Mouse (Mus musculus): ENCODE data around the gene Crisp2.

DNA sequence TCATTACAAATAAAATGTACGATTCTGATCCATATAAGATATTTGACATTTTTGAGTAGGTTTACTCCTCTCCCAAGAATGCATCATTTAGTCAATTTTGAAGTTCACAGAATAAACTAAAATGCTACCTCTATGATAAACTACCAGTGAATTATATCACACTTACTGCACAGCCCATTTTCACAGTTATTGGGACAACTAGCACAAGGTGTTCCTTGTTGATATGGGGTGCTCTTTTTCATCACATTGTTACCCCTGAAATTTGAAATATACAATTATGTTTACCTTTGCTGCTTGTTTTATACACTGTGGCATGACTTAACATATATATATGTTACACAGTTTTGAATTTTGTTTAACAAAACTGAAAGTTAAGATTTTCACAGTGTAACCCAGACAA, 39.7 kb downstream of the Crisp2 start:
- no peak for TF ChIP-seq FLI1 (IDR thresholded peaks at IDR 0.05; ENCODE audit: low read length)
- no peak for TF ChIP-seq GATA1 (IDR thresholded peaks at IDR 0.05; ENCODE audit: borderline replicate concordance, low read length)

Measured in megakaryocyte, embryonic 14.5 days (primary cell).